Mouse (Mus musculus): Measurements from ENCODE around the gene Atp1b3. TPM values are rescaled to one million over a fixed set of nuclear protein-coding genes. Genes with fewer than 3 reads are reported as not detected.
"Not testable (repeated sequence)": the region's sequence is repeated elsewhere in the genome, so short reads cannot be mapped to it uniquely, and the experiment has no call there.

The Atp1b3 gene
- polyA plus RNA-seq (2015; fragmentation: Nextera tagmentation; extraction: Ambion mirVana): 57.3 and 61.7 TPM in 2 replicates

GRCm38 (mm10) chr9:96364141-96364838 lies at the start of gene Atp1b3:
Gene Atp1b3, minus strand, starts transcription at chr9:96364442.
- Histone ChIP-seq H3K9me3 (replicated peaks; ENCODE audit: control insufficient read depth, low read length) (no peaks in the 10 kb centered on the region), H3K27me3 (ENCODE audit: control insufficient read depth, insufficient read depth, low read depth, low read length) (no peaks in the 10 kb centered on the region), H3K4me3 (ENCODE audit: low read depth, low read length) (peak within 1 kb of the TSS; percentile 86), H3K9ac (ENCODE audit: low read depth, low read length) (peak within 1 kb of the TSS; percentile 91), H3K4me2 (ENCODE audit: low read depth, low read length) (peak within 1 kb of the TSS; percentile 87), H3K4me1 (ENCODE audit: control insufficient read depth, low read depth, low read length) (peaks cover 18% of the 10 kb centered on the region), H3K27ac (ENCODE audit: low read length) (peak within 1 kb of the TSS; percentile 93), H3K36me3 (ENCODE audit: control insufficient read depth, insufficient read depth) (no peaks in the 10 kb centered on the region)
- WGBS (ENCODE audit: insufficient replicate concordance): under 1% methylated on average over 67 of the region's 81 CpGs
- peak; percentile 97 for ATAC-seq (ENCODE audit: low read depth)

- no peak overlapping the region for H3K4me2 ChIP-seq (ENCODE audit: low read depth, low read length)
- no peak for ATAC-seq (ENCODE audit: low read depth)
- no peaks in the 10 kb centered on the region for H3K27me3 ChIP-seq (ENCODE audit: control insufficient read depth, insufficient read depth, low read depth, low read length)
- no peak overlapping the region for H3K27ac ChIP-seq (ENCODE audit: low read length)
- WGBS (ENCODE audit: insufficient replicate concordance): 63% methylated on average over 9 of the region's 9 CpGs
- H3K9ac ChIP-seq (ENCODE audit: low read depth, low read length): no peak overlapping the region
- no peak overlapping the region for H3K4me3 ChIP-seq (ENCODE audit: low read depth, low read length)
- H3K9me3 ChIP-seq (replicated peaks; ENCODE audit: control insufficient read depth, low read length): no peaks in the 10 kb centered on the region
- H3K36me3 ChIP-seq (ENCODE audit: control insufficient read depth, insufficient read depth): no peaks in the 10 kb centered on the region
- H3K4me1 ChIP-seq (ENCODE audit: control insufficient read depth, low read depth, low read length): no peaks in the 10 kb centered on the region
Observed at GRCm38 (mm10) chr9:96412821-96413405, 48.7 kb upstream of the Atp1b3 start.

- Histone ChIP-seq H3K4me2 (ENCODE audit: low read depth, low read length) (no peak overlapping the region), H3K27me3 (ENCODE audit: control insufficient read depth, insufficient read depth, low read depth, low read length) (no peaks in the 10 kb centered on the region), H3K27ac (ENCODE audit: low read length) (no peak overlapping the region), H3K36me3 (ENCODE audit: control insufficient read depth, insufficient read depth) (no peaks in the 10 kb centered on the region), H3K4me3 (ENCODE audit: low read depth, low read length) (no peak overlapping the region), H3K9me3 (replicated peaks; ENCODE audit: control insufficient read depth, low read length) (no peaks in the 10 kb centered on the region), H3K9ac (ENCODE audit: low read depth, low read length) (no peak overlapping the region), H3K4me1 (ENCODE audit: control insufficient read depth, low read depth, low read length) (no peaks in the 10 kb centered on the region)
- ATAC-seq (ENCODE audit: low read depth): no peak
- WGBS (ENCODE audit: insufficient replicate concordance): 66% methylated on average over 3 of the region's 3 CpGs
Observed at GRCm38 (mm10) chr9:96404312-96404711, 40.1 kb upstream of the Atp1b3 start.

GRCm38 (mm10) chr9:96399916-96400315 lies 35.7 kb upstream of the Atp1b3 start:
- not testable (repeated sequence) for ATAC-seq (ENCODE audit: low read depth); H3K9ac ChIP-seq (ENCODE audit: low read depth, low read length); H3K9me3 ChIP-seq (replicated peaks; ENCODE audit: control insufficient read depth, low read length); H3K4me1 ChIP-seq (ENCODE audit: control insufficient read depth, low read depth, low read length); H3K36me3 ChIP-seq (ENCODE audit: control insufficient read depth, insufficient read depth); H3K4me2 ChIP-seq (ENCODE audit: low read depth, low read length); H3K4me3 ChIP-seq (ENCODE audit: low read depth, low read length); H3K27me3 ChIP-seq (ENCODE audit: control insufficient read depth, insufficient read depth, low read depth, low read length); H3K27ac ChIP-seq (ENCODE audit: low read length)
- WGBS (ENCODE audit: insufficient replicate concordance): 51% methylated on average over 3 of the region's 3 CpGs

- no peak for ATAC-seq (ENCODE audit: low read depth)
- Histone ChIP-seq H3K36me3 (ENCODE audit: control insufficient read depth, insufficient read depth) (no peaks in the 10 kb centered on the region), H3K4me1 (ENCODE audit: control insufficient read depth, low read depth, low read length) (no peaks in the 10 kb centered on the region; the same call in 1 of the 2 replicates), H3K9me3 (replicated peaks; ENCODE audit: control insufficient read depth, low read length) (no peaks in the 10 kb centered on the region), H3K27me3 (ENCODE audit: control insufficient read depth, insufficient read depth, low read depth, low read length) (no peaks in the 10 kb centered on the region), H3K4me3 (ENCODE audit: low read depth, low read length) (no peak overlapping the region), H3K9ac (ENCODE audit: low read depth, low read length) (no peak overlapping the region), H3K27ac (ENCODE audit: low read length) (peak overlapping the region; percentile 57), H3K4me2 (ENCODE audit: low read depth, low read length) (no peak overlapping the region)
- 18% methylated on average over 6 of the region's 6 CpGs for WGBS (ENCODE audit: insufficient replicate concordance)
Observed at GRCm38 (mm10) chr9:96399425-96399878, 35.2 kb upstream of the Atp1b3 start.

GRCm38 (mm10) chr9:96398614-96399013 lies 34.4 kb upstream of the Atp1b3 start:
- peak overlapping the region; percentile 16; the same call in 1 of the 2 replicates for H3K27ac ChIP-seq (ENCODE audit: low read length)
- no peak overlapping the region for H3K9ac ChIP-seq (ENCODE audit: low read depth, low read length)
- 28% methylated on average over 4 of the region's 4 CpGs for WGBS (ENCODE audit: insufficient replicate concordance)
- H3K9me3 ChIP-seq (replicated peaks; ENCODE audit: control insufficient read depth, low read length): no peaks in the 10 kb centered on the region
- ATAC-seq (ENCODE audit: low read depth): no peak
- H3K36me3 ChIP-seq (ENCODE audit: control insufficient read depth, insufficient read depth): no peaks in the 10 kb centered on the region
- H3K4me2 ChIP-seq (ENCODE audit: low read depth, low read length): no peak overlapping the region
- H3K27me3 ChIP-seq (ENCODE audit: control insufficient read depth, insufficient read depth, low read depth, low read length): no peaks in the 10 kb centered on the region
- no peaks in the 10 kb centered on the region; the same call in 1 of the 2 replicates for H3K4me1 ChIP-seq (ENCODE audit: control insufficient read depth, low read depth, low read length)
- no peak overlapping the region for H3K4me3 ChIP-seq (ENCODE audit: low read depth, low read length)

- Histone ChIP-seq H3K9me3 (replicated peaks; ENCODE audit: control insufficient read depth, low read length) (no peaks in the 10 kb centered on the region), H3K4me1 (ENCODE audit: control insufficient read depth, low read depth, low read length) (no peaks in the 10 kb centered on the region; the same call in 1 of the 2 replicates), H3K27ac (ENCODE audit: low read length) (0 out of 2 replicates have a peak overlapping the region, but pooled peaks have one; percentile 16), H3K9ac (ENCODE audit: low read depth, low read length) (no peak overlapping the region), H3K27me3 (ENCODE audit: control insufficient read depth, insufficient read depth, low read depth, low read length) (no peaks in the 10 kb centered on the region), H3K36me3 (ENCODE audit: control insufficient read depth, insufficient read depth) (no peaks in the 10 kb centered on the region), H3K4me2 (ENCODE audit: low read depth, low read length) (no peak overlapping the region), H3K4me3 (ENCODE audit: low read depth, low read length) (no peak overlapping the region)
- WGBS (ENCODE audit: insufficient replicate concordance): 52% methylated on average over 8 of the region's 8 CpGs
- no peak for ATAC-seq (ENCODE audit: low read depth)
Observed at GRCm38 (mm10) chr9:96398165-96398564, 33.9 kb upstream of the Atp1b3 start.

- H3K27ac ChIP-seq (ENCODE audit: low read length): no peak overlapping the region
- H3K9me3 ChIP-seq (replicated peaks; ENCODE audit: control insufficient read depth, low read length): no peaks in the 10 kb centered on the region
- H3K27me3 ChIP-seq (ENCODE audit: control insufficient read depth, insufficient read depth, low read depth, low read length): no peaks in the 10 kb centered on the region
- H3K4me2 ChIP-seq (ENCODE audit: low read depth, low read length): no peak overlapping the region
- 32% methylated on average over 16 of the region's 16 CpGs for WGBS (ENCODE audit: insufficient replicate concordance)
- H3K4me1 ChIP-seq (ENCODE audit: control insufficient read depth, low read depth, low read length): no peaks in the 10 kb centered on the region; the same call in 1 of the 2 replicates
- no peaks in the 10 kb centered on the region for H3K36me3 ChIP-seq (ENCODE audit: control insufficient read depth, insufficient read depth)
- H3K4me3 ChIP-seq (ENCODE audit: low read depth, low read length): no peak overlapping the region
- 0 out of 2 replicates have a peak, but pooled peaks have one; percentile 19 for ATAC-seq (ENCODE audit: low read depth)
- no peak overlapping the region for H3K9ac ChIP-seq (ENCODE audit: low read depth, low read length)
Observed at GRCm38 (mm10) chr9:96394910-96395690, 30.9 kb upstream of the Atp1b3 start.
